Mouse (Mus musculus) embryo, embryonic 10 days (tissue): ENCODE measurements around the gene Chmp5.

Experiments used
- DNase-seq: peaks from one replicate; pipeline ENCODE4 v3.0.0-alpha.2; 2015; ENCODE audit warnings: low spot score

The Chmp5 gene

GRCm38 (mm10) chr4:40946516-40947121 lies 1.6 kb upstream of the Chmp5 start:
- DNase-seq: no peak

GRCm38 (mm10) chr4:40947565-40948159 lies 545 bp upstream of the Chmp5 start:
- DNase-seq: peak; percentile 49

GRCm38 (mm10) chr4:40953521-40953920 lies 5.3 kb downstream of the Chmp5 start:
- peak; percentile 24 for DNase-seq

- no peak for DNase-seq
Observed at GRCm38 (mm10) chr4:40955942-40956341, 7.7 kb downstream of the Chmp5 start.

- DNase-seq: no peak
Observed at GRCm38 (mm10) chr4:40963536-40963935, 15.3 kb downstream of the Chmp5 start.

GRCm38 (mm10) chr4:40969161-40969560 lies 21.0 kb downstream of the Chmp5 start:
- DNase-seq: no peak

GRCm38 (mm10) chr4:40969781-40970591 lies 21.8 kb downstream of the Chmp5 start:
- no peak for DNase-seq

- no peak for DNase-seq
Observed at GRCm38 (mm10) chr4:40970592-40970841, 22.3 kb downstream of the Chmp5 start.

- DNase-seq: peak; percentile 98
Observed at GRCm38 (mm10) chr4:40970842-40971701, 22.9 kb downstream of the Chmp5 start, which contains the start of gene Nfx1. Gene Nfx1, plus strand, starts transcription at chr4:40970906.

GRCm38 (mm10) chr4:40971744-40972143 lies 23.5 kb downstream of the Chmp5 start:
- DNase-seq: peak; percentile 72

- no peak for DNase-seq
Observed at GRCm38 (mm10) chr4:40974011-40974410, 25.8 kb downstream of the Chmp5 start.

- no peak for DNase-seq
Observed at GRCm38 (mm10) chr4:40975678-40976077, 27.5 kb downstream of the Chmp5 start.

GRCm38 (mm10) chr4:40976651-40977050 lies 28.4 kb downstream of the Chmp5 start:
- no peak for DNase-seq

GRCm38 (mm10) chr4:40979430-40979829 lies 31.2 kb downstream of the Chmp5 start:
- no peak for DNase-seq

GRCm38 (mm10) chr4:40982486-40982885 lies 34.3 kb downstream of the Chmp5 start:
- DNase-seq: no peak

- no peak for DNase-seq
Observed at GRCm38 (mm10) chr4:40983686-40984085, 35.5 kb downstream of the Chmp5 start.

- no peak for DNase-seq
Observed at GRCm38 (mm10) chr4:40989633-40990032, 41.4 kb downstream of the Chmp5 start.

GRCm38 (mm10) chr4:40996302-40996701 lies 48.1 kb downstream of the Chmp5 start:
- no peak for DNase-seq

GRCm38 (mm10) chr4:40997916-40998315 lies 49.7 kb downstream of the Chmp5 start:
- DNase-seq: no peak

GRCm38 (mm10) chr4:41000271-41000670 lies 52.1 kb downstream of the Chmp5 start:
- DNase-seq: no peak

GRCm38 (mm10) chr4:41000842-41001639 lies 52.8 kb downstream of the Chmp5 start:
- DNase-seq: peak; percentile 23

GRCm38 (mm10) chr4:41013351-41013750 lies 65.1 kb downstream of the Chmp5 start:
- DNase-seq: no peak
